Mouse (Mus musculus): ENCODE results near the gene Esf1. TPM values are rescaled to one million over a fixed set of nuclear protein-coding genes. Genes with fewer than 3 reads are reported as not detected.
"Not testable (repeated sequence)": the region's sequence is repeated elsewhere in the genome, so short reads cannot be mapped to it uniquely, and the experiment has no call there.

The Esf1 gene
- total RNA-seq, 2 experiments from 2014 or later, result 42.8 to 46.9 TPM

DNA sequence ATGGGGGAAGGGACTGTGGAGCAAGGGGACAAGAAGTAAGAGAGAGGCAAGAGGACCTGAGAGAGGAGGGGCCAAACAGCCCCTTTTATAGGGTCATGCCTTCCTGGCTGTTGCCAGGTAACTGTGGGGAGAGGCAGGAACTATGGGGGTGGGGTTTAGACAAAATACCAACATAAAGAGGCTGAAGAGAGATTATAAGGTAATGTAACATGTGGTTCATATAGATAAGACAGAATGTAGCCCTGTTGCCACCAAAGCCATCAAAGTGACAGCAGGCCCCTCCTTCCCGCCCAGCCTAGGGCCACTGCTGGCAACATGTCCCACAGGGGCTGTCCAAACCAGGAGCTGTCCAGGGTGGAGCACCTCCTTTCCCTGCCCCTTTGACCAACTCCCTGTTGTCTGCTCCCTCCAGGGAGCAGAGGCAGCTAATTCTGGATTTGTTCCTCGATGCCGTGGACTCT, 73.2 kb downstream of the Esf1 start:
- peak; percentile 99 for ATAC-seq (replicated peaks; ENCODE audit: poor library complexity)

DNA sequence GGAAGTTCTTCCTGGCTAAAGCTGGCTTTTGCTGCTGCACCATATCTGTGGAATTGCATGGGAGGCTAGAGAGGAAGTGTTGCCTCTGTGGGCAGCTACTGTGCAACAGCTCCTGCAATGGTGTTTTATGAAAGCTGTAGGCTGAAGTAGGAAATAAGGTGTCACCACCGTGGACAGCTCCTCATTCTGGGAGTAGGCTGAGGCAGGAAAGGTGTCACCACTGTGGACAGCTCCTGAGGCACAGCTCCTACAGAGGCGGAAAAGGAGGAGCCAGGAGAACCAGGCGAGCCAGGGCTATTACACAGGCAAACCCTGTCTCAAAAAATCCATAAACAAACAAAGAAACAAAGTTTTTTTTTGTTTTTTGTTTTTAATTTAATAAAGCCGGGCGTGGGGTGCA, 74.3 kb downstream of the Esf1 start:
- ATAC-seq (replicated peaks; ENCODE audit: poor library complexity), result no peak

DNA sequence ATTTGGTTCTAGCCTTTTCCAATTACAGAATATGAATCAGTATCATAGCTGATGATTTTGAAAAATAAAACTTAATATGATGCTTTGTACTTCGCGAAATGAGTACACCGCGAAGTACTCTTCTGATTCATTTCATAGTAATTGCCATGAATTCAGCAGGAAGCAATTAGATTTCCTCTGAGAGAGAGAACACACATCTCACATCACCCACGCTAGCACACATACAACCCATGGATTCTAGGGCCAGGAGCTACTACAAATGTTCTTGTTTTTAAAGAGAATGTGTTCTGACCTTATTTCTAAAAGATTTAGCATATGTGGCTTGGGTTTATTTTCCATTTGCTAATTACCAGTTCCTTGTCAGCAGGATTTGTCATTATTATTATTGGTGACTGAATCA, 76.9 kb downstream of the Esf1 start:
- ATAC-seq (replicated peaks; ENCODE audit: poor library complexity), result no peak

DNA sequence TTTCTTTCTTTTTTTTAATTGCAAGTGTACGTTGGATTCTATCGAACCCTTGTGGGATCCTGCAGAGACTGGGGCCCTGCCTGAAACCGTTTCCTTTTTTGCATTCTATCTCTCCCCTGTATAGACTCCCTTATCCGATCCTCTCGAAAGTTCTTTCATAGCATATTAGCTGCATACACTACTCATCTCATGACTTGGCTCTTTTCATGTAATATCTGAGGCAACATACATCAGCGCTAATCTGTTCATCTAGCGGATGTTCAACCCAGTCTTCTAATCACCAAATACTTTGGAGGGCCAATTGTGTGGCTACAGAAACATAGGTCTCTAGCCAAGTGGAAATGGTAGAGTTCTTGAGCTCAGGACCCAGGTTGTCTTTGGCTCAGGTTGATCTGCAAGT, 86.1 kb downstream of the Esf1 start:
- ATAC-seq (replicated peaks; ENCODE audit: poor library complexity), result 0 out of 2 replicates have a peak, but pooled peaks have one; percentile 23

GRCm38 (mm10) chr2:140080747-140081577, 89.4 kb downstream of the Esf1 start:
- no peak; the same call in 1 of the 2 replicates for ATAC-seq (replicated peaks; ENCODE audit: poor library complexity)

GRCm38 (mm10) chr2:140079284-140079683, 91.1 kb downstream of the Esf1 start:
- ATAC-seq (replicated peaks; ENCODE audit: poor library complexity), result not testable (repeated sequence)

GRCm38 (mm10) chr2:140078600-140079280, 91.6 kb downstream of the Esf1 start:
- no peak for ATAC-seq (replicated peaks; ENCODE audit: poor library complexity)

DNA sequence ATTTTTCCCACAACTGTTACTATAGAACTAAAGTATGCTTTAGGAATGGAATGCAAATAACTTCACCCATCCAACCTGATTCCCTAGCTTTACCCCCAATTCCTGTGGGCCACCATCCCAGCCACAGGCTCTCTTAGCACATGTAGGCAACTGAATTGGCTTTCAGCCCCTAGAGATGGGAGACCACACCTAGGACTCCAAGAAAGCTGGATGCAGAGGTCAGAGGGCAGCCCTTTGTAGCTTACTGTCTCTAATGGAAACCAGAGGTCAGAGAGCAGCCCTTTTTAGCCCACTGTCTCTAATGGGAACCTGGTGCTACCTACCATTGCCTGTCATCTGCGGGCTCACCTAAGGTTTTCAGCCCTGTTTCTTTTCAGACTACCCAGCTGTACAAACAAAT, 92.9 kb downstream of the Esf1 start:
- ATAC-seq (replicated peaks; ENCODE audit: poor library complexity), result no peak

DNA sequence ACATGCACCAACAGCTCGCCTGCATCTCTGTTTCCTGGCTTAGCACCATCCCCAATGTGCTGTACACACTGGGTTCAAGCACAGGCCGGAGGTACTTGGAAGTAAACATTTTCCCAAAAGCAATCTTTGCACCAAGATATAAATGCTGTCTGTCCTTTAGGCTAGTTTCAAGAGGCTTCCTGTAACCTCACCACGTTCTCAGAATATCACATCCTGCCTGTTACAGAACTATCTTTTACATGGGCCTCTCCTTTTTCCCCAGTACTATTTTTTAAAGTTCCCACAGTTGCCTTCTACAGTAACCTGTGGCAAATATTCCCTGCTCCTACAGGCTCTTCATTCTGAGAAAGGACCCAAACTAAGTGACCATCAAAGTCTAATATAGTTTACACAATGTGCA, 95.2 kb downstream of the Esf1 start:
- no peak for ATAC-seq (replicated peaks; ENCODE audit: poor library complexity)

Other genes starting within 250 kb of the Esf1 start
- gene Tasp1, start 103.8 kb downstream of the Esf1 start, total RNA-seq (2015), result 18.0 and 19.6 TPM in 2 replicates
- 22.2 and 29.6 TPM in 2 replicates for gene Tasp1, start 103.8 kb downstream of the Esf1 start, total RNA-seq (2017)
- not detected in 2 replicates for gene Gm17374, start 18.5 kb downstream of the Esf1 start, total RNA-seq (2015)
- gene Gm17374, start 18.5 kb downstream of the Esf1 start, total RNA-seq (2017), result not detected in 2 replicates
- 12.0 and 21.1 TPM in 2 replicates for gene Ndufaf5, start 85 bp upstream of the Esf1 start, total RNA-seq (2015)
- 20.9 and 28.1 TPM in 2 replicates for gene Ndufaf5, start 85 bp upstream of the Esf1 start, total RNA-seq (2017)
- gene Sel1l2, start 219.1 kb upstream of the Esf1 start, total RNA-seq (2015), result not detected in 2 replicates
- gene Sel1l2, start 219.1 kb upstream of the Esf1 start, total RNA-seq (2017), result not detected in 2 replicates
- 2.4 and 7.0 TPM in 2 replicates for gene Macrod2, start 224.7 kb upstream of the Esf1 start, total RNA-seq (2015)
- gene Macrod2, start 224.7 kb upstream of the Esf1 start, total RNA-seq (2017), result 3.8 and 11.3 TPM in 2 replicates